Mouse (Mus musculus): ENCODE data around the gene Mylk.

GRCm38 (mm10) chr16:34904876-34905275, 159.9 kb downstream of the Mylk start:
- TF ChIP-seq GATA1 (IDR thresholded peaks at IDR 0.05; ENCODE audit: borderline replicate concordance, low read length) (no peak), FLI1 (IDR thresholded peaks at IDR 0.05; ENCODE audit: low read length) (no peak)

Measured in megakaryocyte, embryonic 14.5 days (primary cell).